Mouse (Mus musculus) adrenal gland, postnatal 36 days (tissue): ENCODE measurements around the gene Htt. TPM values are rescaled to one million over a fixed set of nuclear protein-coding genes. Genes with fewer than 3 reads are reported as not detected.

ENCODE experiments used
- DNase-seq, 2 experiments: peaks; one replicate each; pipeline ENCODE4 v3.0.0; 2021; ENCODE audit warnings: mixed read lengths in 1 of 2
- total RNA-seq, 2 experiments: library from RNA; stranded (reverse); gene quantifications; 2 replicates each; pipeline ENCODE4 v1.2.3; 2021

The Htt gene
- total RNA-seq, 2 experiments from 2014 or later = 28.0 to 42.0 TPM

DNA sequence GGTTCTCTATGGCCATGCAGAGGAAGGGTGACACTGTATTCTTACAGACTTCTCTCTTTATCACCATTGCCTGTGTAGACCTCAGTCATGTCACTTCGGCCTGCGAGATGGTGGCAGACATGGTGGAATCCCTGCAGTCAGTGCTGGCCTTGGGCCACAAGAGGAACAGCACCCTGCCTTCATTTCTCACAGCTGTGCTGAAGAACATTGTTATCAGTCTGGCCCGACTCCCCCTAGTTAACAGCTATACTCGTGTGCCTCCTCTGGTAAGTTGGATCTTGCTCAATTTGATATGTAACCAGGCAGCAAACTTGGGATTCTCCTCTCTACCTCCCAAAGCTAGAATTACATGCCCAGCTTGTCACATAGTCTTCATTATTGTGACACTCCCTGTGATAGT is 127.7 kb downstream of the Htt start:
- DNase-seq = no peak

GRCm38 (mm10) chr5:34896697-34897453 is 135.3 kb downstream of the Htt start:
- no peak for DNase-seq

DNA sequence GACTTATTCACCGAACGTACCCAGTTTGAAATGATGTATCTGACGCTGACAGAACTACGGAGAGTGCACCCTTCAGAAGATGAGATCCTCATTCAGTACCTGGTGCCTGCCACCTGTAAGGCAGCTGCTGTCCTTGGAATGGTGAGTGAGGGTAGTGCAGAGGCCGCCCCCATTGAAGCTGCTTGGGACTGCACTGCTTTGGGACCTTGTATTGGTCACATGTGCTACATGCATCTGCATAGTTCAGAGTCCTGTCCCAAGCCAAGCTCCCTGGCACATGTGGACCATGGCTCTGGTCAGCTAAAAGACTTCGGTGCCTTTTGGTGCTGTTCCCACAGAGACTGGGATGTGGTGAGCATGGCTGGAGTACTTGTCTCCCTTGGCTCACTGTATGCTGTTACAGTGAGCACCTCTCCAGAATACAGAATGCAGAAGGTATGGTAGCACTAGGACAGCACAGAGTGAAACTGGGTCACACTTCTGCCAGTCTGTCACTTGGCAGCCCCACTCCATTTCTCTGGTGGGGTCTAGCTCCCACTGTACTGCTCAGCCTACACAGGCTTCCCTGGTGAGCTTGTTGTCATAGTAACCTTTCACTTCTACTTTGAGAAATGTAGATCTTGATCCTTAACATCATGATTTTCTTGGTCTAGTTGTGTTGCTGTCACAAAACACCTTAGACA is 138.4 kb downstream of the Htt start:
- no peak for DNase-seq

DNA sequence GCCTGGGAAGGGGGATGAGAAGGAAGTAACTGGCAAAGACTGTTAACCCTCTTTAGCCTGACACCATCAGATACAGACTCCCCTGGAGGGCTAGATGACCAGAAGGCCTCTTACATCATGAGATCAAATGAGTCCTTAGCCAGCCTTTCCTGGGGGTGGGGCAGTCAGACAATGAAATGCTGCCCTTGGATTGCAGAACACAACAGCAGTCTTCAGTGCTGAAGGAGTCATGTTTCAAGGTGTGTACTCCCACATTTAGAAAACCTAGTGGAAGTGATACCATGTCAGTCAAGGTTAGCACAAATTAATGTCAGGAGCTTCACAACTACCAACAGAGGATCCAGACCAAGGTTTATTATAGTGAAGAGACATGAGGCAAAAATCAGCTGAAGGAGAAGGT is 140.8 kb downstream of the Htt start:
- no peak for DNase-seq

GRCm38 (mm10) chr5:34902811-34903385 is 141.4 kb downstream of the Htt start:
- peak in 1 of 2 experiments; percentile 32 for DNase-seq

DNA sequence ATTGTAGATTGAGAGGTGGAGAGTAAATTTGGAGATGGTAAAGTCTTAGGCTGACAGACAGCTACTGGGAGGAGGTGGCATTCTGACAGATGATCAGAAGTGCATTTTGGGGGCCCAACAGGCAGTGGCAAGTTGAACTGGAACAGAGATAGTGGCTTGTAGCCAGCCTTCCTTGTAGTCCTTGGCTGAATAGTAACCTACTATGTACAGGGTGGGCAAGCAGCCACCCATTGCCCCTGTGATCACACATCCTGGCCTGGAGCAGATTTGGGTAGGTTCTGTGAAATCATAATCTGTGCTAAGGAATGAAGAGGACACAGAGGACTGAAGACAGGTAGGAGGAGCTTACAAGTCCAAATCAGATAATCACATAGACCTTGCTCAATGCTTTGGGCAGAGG is 142.9 kb downstream of the Htt start:
- DNase-seq = no peak

DNA sequence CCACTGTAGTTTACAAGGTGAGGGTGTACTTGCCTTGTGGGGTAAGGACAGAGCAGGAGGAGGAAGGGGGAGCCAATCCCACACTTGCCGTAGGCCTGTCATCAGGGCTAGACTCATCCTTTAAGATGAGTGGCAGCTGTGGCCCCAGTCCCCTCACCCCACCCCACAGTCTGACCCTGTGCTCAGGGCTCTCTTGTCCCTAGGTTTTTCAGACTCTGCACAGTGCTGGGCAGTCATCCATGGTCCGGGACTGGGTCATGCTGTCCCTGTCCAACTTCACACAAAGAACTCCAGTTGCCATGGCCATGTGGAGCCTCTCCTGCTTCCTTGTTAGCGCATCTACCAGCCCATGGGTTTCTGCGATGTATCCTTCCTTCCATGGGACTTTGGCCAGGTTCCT is 145.7 kb downstream of the Htt start:
- DNase-seq = no peak

DNA sequence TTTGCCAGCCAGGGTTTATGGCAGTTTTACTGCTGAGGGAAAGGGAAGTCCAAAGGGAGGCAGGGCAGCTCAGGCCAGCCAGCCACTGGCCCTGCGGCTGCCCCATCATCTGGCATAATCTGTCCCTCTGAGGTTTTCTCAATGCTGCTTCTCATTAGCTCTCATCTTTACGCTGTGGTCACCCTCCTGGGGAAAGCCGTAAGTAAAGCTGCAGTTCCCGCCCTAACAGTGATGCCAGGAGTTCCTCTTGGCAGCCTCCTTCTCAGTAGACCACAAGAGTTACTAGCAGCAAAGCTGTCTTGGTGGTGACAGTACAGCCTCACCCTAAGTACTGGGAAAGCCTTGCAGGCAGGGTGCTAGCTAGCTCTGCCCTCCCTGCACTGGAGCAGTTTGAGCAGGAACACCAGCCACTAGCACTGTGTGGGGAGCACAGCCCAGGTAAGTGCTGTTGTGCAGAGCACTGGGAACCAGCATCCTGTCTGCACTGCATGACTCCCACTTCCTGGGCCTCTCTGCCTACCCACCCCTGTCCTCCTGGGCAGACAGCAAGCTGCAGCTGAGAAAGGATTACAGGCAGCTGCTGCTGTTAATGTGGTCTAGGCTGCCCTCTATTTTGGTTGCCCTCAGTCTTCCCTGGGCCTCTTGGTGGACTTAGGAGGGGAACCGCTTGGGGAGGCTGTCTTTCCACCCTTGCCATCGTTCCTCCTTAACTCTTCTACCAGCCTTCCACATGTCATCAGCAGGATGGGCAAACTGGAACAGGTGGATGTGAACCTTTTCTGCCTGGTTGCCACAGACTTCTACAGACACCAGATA is 146.6 kb downstream of the Htt start, which contains the start of gene Msantd1:
Msantd1 (plus strand) TSS at position 103 of the 816 bp plus-strand sequence.
- DNase-seq = no peak

GRCm38 (mm10) chr5:34908726-34909633 is 147.4 kb downstream of the Htt start:
- DNase-seq = no peak

DNA sequence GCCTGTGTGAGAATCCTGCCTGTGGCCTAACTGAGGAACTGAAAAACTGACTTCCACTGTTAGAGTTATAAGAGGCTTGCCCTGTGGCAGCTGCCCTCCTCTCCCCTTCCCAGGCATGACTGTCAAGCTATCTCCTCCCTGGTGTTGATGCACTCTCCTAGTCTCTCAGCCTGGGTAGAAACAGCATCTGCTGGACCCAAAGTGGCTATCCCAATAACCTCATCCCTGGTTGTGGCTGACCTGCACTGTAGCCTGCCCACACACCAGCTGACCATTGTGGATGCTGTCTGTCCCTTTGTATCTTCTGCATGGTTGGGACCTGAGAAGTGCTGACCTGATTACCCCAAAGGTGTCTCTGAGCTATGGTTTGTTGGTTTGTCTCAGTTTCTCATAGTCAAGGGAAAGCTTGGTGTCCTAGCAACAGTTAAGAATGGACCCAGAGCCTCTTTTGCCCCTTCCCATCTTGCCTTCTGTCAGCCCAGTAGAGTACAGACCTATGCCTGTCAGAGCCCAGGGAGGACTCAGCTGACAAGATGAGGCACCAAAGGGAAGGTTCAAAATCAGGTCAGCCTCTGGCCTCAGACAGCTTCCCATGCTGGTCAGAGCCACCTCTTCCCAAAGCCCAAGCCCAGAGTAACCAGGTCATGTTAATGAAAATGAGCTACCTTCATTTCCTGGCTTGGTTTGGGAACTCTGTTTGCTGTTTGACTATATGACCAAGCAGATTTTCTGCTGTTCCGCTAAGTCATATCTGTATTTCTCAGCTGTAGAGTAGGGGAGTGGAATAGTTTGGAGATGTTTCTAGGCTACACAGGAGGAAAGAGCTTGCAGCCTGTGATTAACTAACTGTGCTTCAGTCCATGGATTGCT is 148.3 kb downstream of the Htt start:
- DNase-seq = no peak

DNA sequence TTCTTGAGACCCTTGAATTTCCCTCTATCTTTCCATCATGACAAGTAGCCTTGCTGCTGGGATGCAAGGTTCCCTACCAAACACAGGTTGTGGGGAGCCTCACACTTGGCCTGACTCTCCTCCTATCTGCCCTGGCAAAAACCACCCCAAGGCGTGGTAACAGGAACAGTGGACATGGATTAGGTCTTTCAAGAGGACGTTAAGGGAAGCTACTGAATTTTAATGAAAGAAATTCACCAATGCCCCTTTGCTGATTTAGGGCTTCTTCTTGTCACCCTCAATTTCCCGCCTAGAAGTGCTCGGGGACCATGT is 148.9 kb downstream of the Htt start:
- no peak for DNase-seq

DNA sequence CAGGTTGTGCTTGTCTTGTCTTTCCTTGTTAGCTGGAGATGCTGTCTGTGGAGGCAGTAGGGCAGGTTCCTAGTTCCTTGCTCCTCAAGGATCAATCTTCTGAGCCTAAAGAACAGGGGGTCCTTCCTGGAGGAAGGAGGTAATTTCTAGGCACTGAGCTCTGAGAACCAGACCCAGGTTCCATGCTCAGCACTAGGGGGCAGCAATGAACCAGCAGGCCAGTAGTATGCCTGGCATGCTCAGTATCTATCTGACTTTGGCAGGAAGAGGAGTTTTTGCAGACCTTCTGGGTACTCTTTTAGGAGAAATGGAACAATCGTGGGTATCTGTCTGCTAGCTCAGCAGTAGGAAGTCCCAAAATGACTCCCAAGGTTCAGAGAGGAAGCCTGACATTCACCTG is 154.3 kb downstream of the Htt start:
- DNase-seq = peak; percentile 77 to 88

GRCm38 (mm10) chr5:34917234-34917655 is 155.7 kb downstream of the Htt start:
- no peak for DNase-seq

GRCm38 (mm10) chr5:34918785-34919184 is 157.2 kb downstream of the Htt start:
- DNase-seq = no peak

GRCm38 (mm10) chr5:34922531-34922930 is 161.0 kb downstream of the Htt start:
- no peak for DNase-seq

DNA sequence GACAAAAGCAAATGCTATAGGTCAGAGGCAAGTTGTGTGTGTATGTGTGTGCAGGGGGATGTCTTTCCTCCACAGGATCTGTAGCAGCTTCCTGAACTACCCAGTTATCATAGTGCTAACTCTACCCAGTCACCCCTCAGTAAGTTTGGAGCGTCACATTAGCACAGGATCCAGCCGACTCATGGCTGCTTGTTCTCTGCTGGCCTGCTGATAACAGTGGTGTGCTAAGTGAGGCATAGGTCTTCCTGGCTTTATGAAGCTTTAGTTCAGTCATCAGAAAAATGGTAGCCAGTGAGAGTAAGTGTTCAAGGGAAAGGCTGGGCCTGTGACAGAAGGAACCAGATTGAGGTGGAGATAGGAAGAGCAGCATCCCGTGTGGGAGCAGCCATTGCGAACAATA is 162.4 kb downstream of the Htt start:
- DNase-seq = no peak

- DNase-seq = no peak
Observed at GRCm38 (mm10) chr5:34924519-34924918, 163.0 kb downstream of the Htt start.

- peak in 1 of 2 experiments; percentile 40 for DNase-seq
Observed at GRCm38 (mm10) chr5:34927648-34928047, 166.1 kb downstream of the Htt start.

GRCm38 (mm10) chr5:34930151-34930975 is 168.8 kb downstream of the Htt start:
- no peak for DNase-seq

DNA sequence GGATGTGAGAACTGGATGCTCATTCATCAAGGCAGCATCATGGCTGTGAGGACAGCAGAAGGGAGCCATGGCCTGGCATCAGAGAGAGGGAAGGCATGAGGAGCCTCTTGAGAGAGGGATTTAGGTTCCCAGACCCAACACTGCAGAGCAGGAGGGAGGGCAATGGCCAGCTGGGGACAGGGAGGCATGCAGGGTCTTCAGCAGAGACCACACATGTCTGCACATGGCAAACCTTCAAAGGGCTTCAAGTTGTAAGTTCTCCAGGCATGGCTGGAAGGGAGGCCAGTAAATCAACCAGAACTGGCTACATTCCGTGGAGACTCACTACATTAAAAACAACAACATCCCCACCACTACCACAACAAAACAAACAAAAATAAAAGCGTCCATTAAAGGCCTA is 169.6 kb downstream of the Htt start:
- no peak for DNase-seq
